Mouse (Mus musculus) neural tube, embryonic 12.5 days (tissue): ENCODE data around the gene Olfr532. TPM values are rescaled to one million over a fixed set of nuclear protein-coding genes. Genes with fewer than 3 reads are reported as not detected.
"Not testable (repeated sequence)": the region's sequence is repeated elsewhere in the genome, so short reads cannot be mapped to it uniquely, and the experiment has no call there.

Source experiments
- ATAC-seq: fragments of 200-750 bp; cut with Nextera tagmentation; 2 replicates; pipeline ENCODE4 v1.8.0; 2017; ENCODE audit warnings: low read depth, mild to moderate bottlenecking, moderate TSS enrichment, moderate library complexity; ENCODE audit not compliant: low FRiP score
- H3K27ac ChIP-seq: fragments of 300-500 bp; sonication (generic); 2 replicates; pipeline ENCODE4 v1.5.1; 2016
- H3K27me3 ChIP-seq: fragments of 300-500 bp; sonication (generic); replicated peaks from 2 replicates; pipeline ENCODE4 v1.6.1; 2016; ENCODE audit warnings: mild to moderate bottlenecking
- H3K36me3 ChIP-seq: fragments of 300-500 bp; sonication (generic); 2 replicates; pipeline ENCODE4 v1.6.1; 2016; ENCODE audit warnings: mild to moderate bottlenecking
- H3K4me1 ChIP-seq: fragments of 300-500 bp; sonication (generic); 2 replicates; pipeline ENCODE4 v1.6.1; 2016
- H3K4me2 ChIP-seq: fragments of 300-500 bp; sonication (generic); replicated peaks from 2 replicates; pipeline ENCODE4 v1.6.1; 2016; ENCODE audit warnings: mild to moderate bottlenecking
- H3K4me3 ChIP-seq: fragments of 300-500 bp; sonication (generic); 2 replicates; pipeline ENCODE4 v1.5.1; 2016
- H3K9ac ChIP-seq: fragments of 300-500 bp; sonication (generic); 2 replicates; pipeline ENCODE4 v1.6.1; 2016; ENCODE audit warnings: mild to moderate bottlenecking
- H3K9me3 ChIP-seq: fragments of 300-500 bp; sonication (generic); 2 replicates; pipeline ENCODE4 v1.6.1; 2016; ENCODE audit warnings: mild to moderate bottlenecking
- WGBS: fragments of 180-500 bp; shearing (Covaris S2); methylation state at CpG from one replicate; pipeline ENCODE4 v1.1.7; 2016; 5-methylcytosine and 5-hydroxymethylcytosine counted together
- polyA plus RNA-seq: library from polyadenylated mRNA; unstranded; fragments of >200 nt; fragmentation: Nextera tagmentation; extraction: Ambion mirVana; gene quantifications from 2 replicates; pipeline ENCODE4 v1.2.1, GENCODE M21; 2016

Olfr532 gene
- polyA plus RNA-seq, result not detected in 2 replicates

DNA sequence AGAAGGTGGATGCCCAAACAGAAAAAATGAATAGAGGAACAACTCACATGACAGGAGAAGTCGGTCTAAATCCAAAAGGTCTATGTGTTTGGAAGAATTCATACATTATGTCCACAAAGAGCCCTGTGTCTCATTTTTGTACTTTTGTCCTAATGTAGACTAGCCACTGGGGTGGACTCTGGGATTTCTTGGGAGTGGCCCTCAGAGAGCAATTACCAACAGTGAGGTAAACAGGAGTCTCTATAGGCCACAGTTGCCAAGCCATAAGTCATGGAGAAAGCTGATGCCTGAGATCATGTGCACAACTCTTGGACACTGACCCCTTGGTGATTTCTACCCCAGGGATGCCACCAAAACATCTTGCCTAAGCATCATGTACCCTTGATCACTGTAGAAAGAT, at the start of gene Olfr532:
Gene Olfr532 (minus strand): TSS at position 101 of the 400 bp plus-strand sequence.
- Histone ChIP-seq H3K4me2 (no peak within 1 kb of the TSS), H3K9ac (no peak within 1 kb of the TSS), H3K36me3 (no peaks in the 10 kb centered on the region), H3K27ac (no peak within 1 kb of the TSS), H3K4me3 (no peak within 1 kb of the TSS), H3K9me3 (no peaks in the 10 kb centered on the region), H3K27me3 (no peaks in the 10 kb centered on the region), H3K4me1 (no peaks in the 10 kb centered on the region)
- WGBS, result 91% methylated on average over 1 of the region's 1 CpGs
- no peak for ATAC-seq

DNA sequence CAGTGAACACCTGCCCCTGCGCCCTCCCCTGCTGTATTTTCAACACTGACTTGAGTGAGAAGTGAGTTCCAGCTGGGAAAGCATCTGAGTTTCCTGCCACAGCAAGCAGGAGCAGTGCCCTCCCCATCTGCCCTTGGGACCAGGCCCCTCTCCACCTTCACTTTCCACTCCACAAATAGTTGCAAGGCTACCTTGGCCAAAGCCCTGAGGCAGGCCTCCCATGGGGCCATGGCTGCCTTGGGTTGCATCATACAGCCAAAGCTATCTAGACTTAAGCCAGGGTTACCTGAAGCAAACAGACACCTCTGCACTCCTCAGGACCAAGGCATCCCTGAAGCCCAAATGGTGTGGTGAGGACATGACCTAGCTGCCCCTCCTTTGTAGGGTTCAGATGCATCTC, 41.6 kb upstream of the Olfr532 start, which contains the start of gene Olfr533:
Gene Olfr533 (plus strand): TSS at position 301 of the 400 bp plus-strand sequence.
- H3K9ac ChIP-seq, H3K4me2 ChIP-seq, H3K4me3 ChIP-seq, H3K27me3 ChIP-seq, H3K9me3 ChIP-seq, H3K27ac ChIP-seq, H3K4me1 ChIP-seq, H3K36me3 ChIP-seq, ATAC-seq: not testable (repeated sequence)
- WGBS, result 100% methylated on average over 1 of the region's 1 CpGs

DNA sequence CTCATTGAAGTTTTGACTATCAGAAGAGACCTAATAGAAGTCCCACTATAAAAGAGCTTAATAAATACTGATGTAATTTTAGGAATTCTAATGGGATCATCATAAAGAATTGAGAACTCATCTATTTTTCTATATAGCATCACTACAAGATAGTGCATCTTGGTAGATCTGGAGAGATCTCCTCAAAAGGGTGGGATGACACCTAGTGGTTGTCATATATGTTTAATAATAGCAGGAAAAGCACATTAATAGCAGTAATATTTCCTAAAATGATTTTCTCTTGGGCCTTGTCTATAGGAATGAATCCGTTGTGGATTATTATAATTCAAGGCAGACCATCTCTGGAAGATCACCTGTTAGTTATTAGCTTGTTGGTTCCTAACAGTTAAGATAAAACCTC, 21.7 kb upstream of the Olfr532 start:
- Histone ChIP-seq H3K36me3 (no peaks in the 10 kb centered on the region), H3K27ac (no peak overlapping the region), H3K4me3 (no peak overlapping the region), H3K9ac (no peak overlapping the region), H3K4me2 (no peak overlapping the region), H3K27me3 (no peaks in the 10 kb centered on the region), H3K4me1 (no peaks in the 10 kb centered on the region), H3K9me3 (no peaks in the 10 kb centered on the region)
- ATAC-seq, result no peak
- 86% methylated on average over 1 of the region's 1 CpGs for WGBS

DNA sequence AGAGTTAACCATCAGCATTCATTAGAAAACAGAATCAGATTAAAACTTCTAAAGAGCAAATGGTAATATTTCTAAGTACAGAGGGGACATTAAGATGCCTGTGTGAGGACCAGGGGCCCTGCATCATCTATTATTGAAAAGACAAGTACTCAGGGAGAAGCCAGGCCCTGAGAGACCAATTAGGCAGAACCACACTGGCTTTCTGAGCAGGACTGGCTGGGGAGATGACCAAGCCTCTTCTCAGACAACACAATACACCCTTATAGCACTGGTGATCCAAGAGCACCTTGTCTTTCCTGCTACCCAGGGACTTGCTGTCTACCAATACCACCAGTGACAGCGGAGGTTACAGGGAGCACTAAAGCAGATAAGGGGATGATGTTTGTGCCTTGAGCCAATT, 18.6 kb downstream of the Olfr532 start, which contains the start of gene Olfr531:
Gene Olfr531 (minus strand): TSS at position 101 of the 400 bp plus-strand sequence.
- Histone ChIP-seq H3K9me3 (no peaks in the 10 kb centered on the region), H3K27ac (no peak within 1 kb of the TSS), H3K4me3 (no peak within 1 kb of the TSS), H3K9ac (no peak within 1 kb of the TSS), H3K4me2 (no peak within 1 kb of the TSS), H3K4me1 (no peaks in the 10 kb centered on the region), H3K36me3 (no peaks in the 10 kb centered on the region), H3K27me3 (no peaks in the 10 kb centered on the region)
- 86% methylated on average over 1 of the region's 1 CpGs for WGBS
- ATAC-seq, result no peak

DNA sequence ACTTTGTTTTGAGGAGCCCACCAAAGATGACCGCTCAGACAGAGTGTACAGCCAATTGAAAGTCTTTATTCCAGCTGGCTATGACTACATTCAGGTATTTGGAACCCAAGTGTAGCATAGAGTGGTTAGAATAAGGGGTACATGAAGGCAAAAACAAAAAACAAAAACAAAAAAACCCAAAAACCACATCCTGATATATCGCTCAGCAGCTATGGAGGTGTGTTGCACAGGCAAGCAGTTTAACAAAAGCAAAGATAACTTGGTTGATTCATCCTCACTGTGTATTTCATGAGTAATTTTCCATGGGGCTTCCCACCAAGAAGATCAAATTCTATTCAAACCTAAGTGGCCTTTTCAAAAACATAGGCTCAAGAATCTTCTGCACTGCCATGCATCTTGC, 44.5 kb downstream of the Olfr532 start:
- Histone ChIP-seq H3K4me2 (no peak overlapping the region), H3K27me3 (no peaks in the 10 kb centered on the region), H3K4me3 (no peak overlapping the region), H3K36me3 (no peaks in the 10 kb centered on the region), H3K4me1 (no peaks in the 10 kb centered on the region), H3K9ac (no peak overlapping the region), H3K9me3 (no peaks in the 10 kb centered on the region), H3K27ac (no peak overlapping the region)
- 93% methylated on average over 2 of the region's 2 CpGs for WGBS
- no peak for ATAC-seq

DNA sequence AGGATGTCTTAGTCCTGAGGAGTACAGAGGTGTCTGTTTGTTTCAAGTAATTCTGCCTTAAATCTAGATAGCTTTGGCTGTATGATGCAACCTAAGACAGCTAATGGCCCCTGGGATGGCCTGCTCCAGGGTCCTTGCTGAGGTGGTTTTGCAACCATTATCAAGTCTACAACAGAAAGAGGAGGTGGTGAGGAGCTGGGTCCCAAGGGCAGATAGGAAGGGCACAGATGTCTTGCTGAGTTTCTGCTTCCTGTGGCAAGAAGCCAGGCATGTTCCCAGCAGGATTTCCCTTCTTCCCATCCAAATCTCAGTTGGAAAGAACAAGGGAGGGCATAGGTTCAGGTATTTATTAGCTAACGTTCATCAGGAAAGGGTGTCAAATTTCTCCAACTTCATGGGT, 45.2 kb downstream of the Olfr532 start, which contains the start of gene Olfr530:
Gene Olfr530 (minus strand): TSS at position 101 of the 400 bp plus-strand sequence.
- no peaks in the 10 kb centered on the region for H3K4me1 ChIP-seq
- 49% methylated on average over 1 of the region's 1 CpGs for WGBS
- H3K9me3 ChIP-seq, result no peaks in the 10 kb centered on the region
- H3K36me3 ChIP-seq, result no peaks in the 10 kb centered on the region
- H3K4me2 ChIP-seq, result no peak within 1 kb of the TSS
- no peak within 1 kb of the TSS for H3K4me3 ChIP-seq
- no peak within 1 kb of the TSS for H3K27ac ChIP-seq
- H3K27me3 ChIP-seq, result no peaks in the 10 kb centered on the region
- H3K9ac ChIP-seq, result no peak within 1 kb of the TSS
- ATAC-seq, result no peak

DNA sequence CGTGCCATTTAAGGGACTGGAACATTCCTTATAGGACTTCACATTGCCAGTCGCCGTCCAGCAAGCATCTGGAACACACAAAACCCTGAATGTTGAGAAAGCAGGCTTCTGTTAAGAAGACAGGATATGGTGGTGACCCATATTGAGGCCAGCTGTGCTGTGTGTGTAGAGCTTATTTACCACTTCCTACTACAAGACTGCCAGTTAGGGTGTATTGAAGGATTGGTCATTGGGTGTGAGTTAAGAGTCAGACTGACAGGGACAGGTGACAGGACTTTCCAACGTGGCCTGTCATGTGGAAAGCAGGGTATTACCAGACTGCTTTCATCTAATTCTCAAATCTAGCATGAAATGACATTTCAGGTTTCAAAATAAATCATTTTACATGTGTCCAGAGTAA, 47.1 kb downstream of the Olfr532 start:
- Histone ChIP-seq H3K27me3 (no peaks in the 10 kb centered on the region), H3K9me3 (no peaks in the 10 kb centered on the region), H3K4me1 (no peaks in the 10 kb centered on the region), H3K27ac (no peak overlapping the region), H3K4me2 (no peak overlapping the region), H3K36me3 (no peaks in the 10 kb centered on the region), H3K4me3 (no peak overlapping the region), H3K9ac (no peak overlapping the region)
- no peak for ATAC-seq
- 74% methylated on average over 4 of the region's 4 CpGs for WGBS

Other genes starting within 250 kb of the Olfr532 start
- not detected in 2 replicates for gene Olfr523, start 248.4 kb downstream of the Olfr532 start, polyA plus RNA-seq
- not detected in 2 replicates for gene Olfr524, start 215.7 kb downstream of the Olfr532 start, polyA plus RNA-seq
- not detected in 2 replicates for gene Cd163l1, start 203.4 kb downstream of the Olfr532 start, polyA plus RNA-seq
- gene 5830411N06Rik, start 174.4 kb downstream of the Olfr532 start, polyA plus RNA-seq, result not detected in 2 replicates
- gene Olfr525, start 100.8 kb downstream of the Olfr532 start, polyA plus RNA-seq, result not detected in 2 replicates
- not detected in 2 replicates for gene Olfr527, start 87.6 kb downstream of the Olfr532 start, polyA plus RNA-seq
- not detected in 2 replicates for gene Olfr60, start 60.0 kb downstream of the Olfr532 start, polyA plus RNA-seq
- not detected in 2 replicates for gene Olfr530, start 45.3 kb downstream of the Olfr532 start, polyA plus RNA-seq
- gene Olfr531, start 18.7 kb downstream of the Olfr532 start, polyA plus RNA-seq, result not detected in 2 replicates
- gene Olfr533, start 41.7 kb upstream of the Olfr532 start, polyA plus RNA-seq, result not detected in 2 replicates
- gene Olfr535, start 62.6 kb upstream of the Olfr532 start, polyA plus RNA-seq, result not detected in 2 replicates
- gene Olfr536, start 85.8 kb upstream of the Olfr532 start, polyA plus RNA-seq, result not detected in 2 replicates
- gene Olfr538, start 146.2 kb upstream of the Olfr532 start, polyA plus RNA-seq, result not detected in 2 replicates
- gene Olfr46, start 179.6 kb upstream of the Olfr532 start, polyA plus RNA-seq, result 0.03 TPM in 1 of 2 replicates, not detected in the other
- not detected in 2 replicates for gene Olfr61, start 207.3 kb upstream of the Olfr532 start, polyA plus RNA-seq
- gene Olfr53, start 224.8 kb upstream of the Olfr532 start, polyA plus RNA-seq, result not detected in 2 replicates
- gene Olfr539, start 238.3 kb upstream of the Olfr532 start, polyA plus RNA-seq, result not detected in 2 replicates